Mouse (Mus musculus): Measurements from ENCODE around the gene Appl2. TPM values are rescaled to one million over a fixed set of nuclear protein-coding genes. Genes with fewer than 3 reads are reported as not detected.
A peak's percentile ranks its signal among the peaks of the same experiment; 100 is the strongest.

Appl2 gene
- polyA plus RNA-seq, 1 experiment from 2014 or later = 31.0 TPM

- 78% methylated on average over 10 of the region's 10 CpGs for WGBS
- H3K4me2 ChIP-seq (ENCODE audit: low read depth) = no peak overlapping the region
- H3K27ac ChIP-seq (ENCODE audit: low read depth, low read length) = no peak overlapping the region
- no peaks in the 10 kb centered on the region for H3K27me3 ChIP-seq (ENCODE audit: control insufficient read depth, insufficient read depth, low read length)
- no peak overlapping the region for H3K4me3 ChIP-seq (ENCODE audit: low read depth, low read length)
- H3K9ac ChIP-seq (ENCODE audit: low read length) = no peak overlapping the region
- H3K9me3 ChIP-seq (ENCODE audit: control insufficient read depth, low read length) = no peaks in the 10 kb centered on the region
- peaks cover 5% of the 10 kb centered on the region; the same call in 1 of the 2 replicates for H3K4me1 ChIP-seq (ENCODE audit: control insufficient read depth, insufficient read depth, low read length)
- H3K36me3 ChIP-seq (ENCODE audit: control insufficient read depth, insufficient read depth, low read length) = no peaks in the 10 kb centered on the region
- ATAC-seq (ENCODE audit: insufficient read depth, low FRiP score, low TSS enrichment) (no peak), DNase-seq (ENCODE audit: low spot score) (no peak)
Measured at GRCm38 (mm10) chr10:83639881-83640386, 8.6 kb downstream of the Appl2 start.

- ATAC-seq (ENCODE audit: insufficient read depth, low FRiP score, low TSS enrichment) (no peak), DNase-seq (ENCODE audit: low spot score) (no peak)
- no peak overlapping the region for H3K27ac ChIP-seq (ENCODE audit: low read depth, low read length)
- H3K4me3 ChIP-seq (ENCODE audit: low read depth, low read length) = no peak overlapping the region
- H3K27me3 ChIP-seq (ENCODE audit: control insufficient read depth, insufficient read depth, low read length) = no peaks in the 10 kb centered on the region
- H3K9ac ChIP-seq (ENCODE audit: low read length) = no peak overlapping the region
- 0 out of 2 replicates have a peak, but pooled peaks cover 2% of the 10 kb centered on the region for H3K4me1 ChIP-seq (ENCODE audit: control insufficient read depth, insufficient read depth, low read length)
- no peaks in the 10 kb centered on the region for H3K36me3 ChIP-seq (ENCODE audit: control insufficient read depth, insufficient read depth, low read length)
- H3K4me2 ChIP-seq (ENCODE audit: low read depth) = no peak overlapping the region
- WGBS = 56% methylated on average over 6 of the region's 6 CpGs
- H3K9me3 ChIP-seq (ENCODE audit: control insufficient read depth, low read length) = no peaks in the 10 kb centered on the region
Measured at GRCm38 (mm10) chr10:83637295-83637694, 11.2 kb downstream of the Appl2 start.

DNA sequence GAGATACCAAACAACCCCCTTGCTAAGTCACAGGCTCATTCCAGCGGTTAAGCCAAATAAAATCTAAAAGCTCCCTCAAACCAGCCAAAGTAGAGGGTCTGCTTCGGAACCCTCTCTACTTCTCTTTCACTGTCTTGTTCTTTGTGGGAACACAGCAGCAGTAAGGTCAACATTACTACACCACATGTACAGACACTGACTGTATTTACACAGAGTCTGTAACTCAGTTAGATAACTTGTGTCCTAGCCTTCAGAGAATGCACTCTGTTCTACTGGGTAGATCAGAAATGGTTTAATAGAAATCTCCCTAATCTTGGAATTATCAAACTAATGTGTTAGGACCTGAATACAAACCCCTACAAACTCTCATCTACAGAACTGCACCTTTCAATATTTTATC is 12.3 kb downstream of the Appl2 start:
- Histone ChIP-seq H3K36me3 (ENCODE audit: control insufficient read depth, insufficient read depth, low read length) (no peaks in the 10 kb centered on the region; the same call in 1 of the 2 replicates), H3K9me3 (ENCODE audit: control insufficient read depth, low read length) (no peaks in the 10 kb centered on the region), H3K27ac (ENCODE audit: low read depth, low read length) (no peak overlapping the region), H3K4me1 (ENCODE audit: control insufficient read depth, insufficient read depth, low read length) (0 out of 2 replicates have a peak, but pooled peaks cover 2% of the 10 kb centered on the region), H3K4me3 (ENCODE audit: low read depth, low read length) (no peak overlapping the region), H3K27me3 (ENCODE audit: control insufficient read depth, insufficient read depth, low read length) (no peaks in the 10 kb centered on the region), H3K4me2 (ENCODE audit: low read depth) (no peak overlapping the region), H3K9ac (ENCODE audit: low read length) (no peak overlapping the region)
- WGBS = 85% methylated on average over 2 of the region's 2 CpGs
- DNase-seq (ENCODE audit: low spot score) (no peak), ATAC-seq (ENCODE audit: insufficient read depth, low FRiP score, low TSS enrichment) (no peak)

DNA sequence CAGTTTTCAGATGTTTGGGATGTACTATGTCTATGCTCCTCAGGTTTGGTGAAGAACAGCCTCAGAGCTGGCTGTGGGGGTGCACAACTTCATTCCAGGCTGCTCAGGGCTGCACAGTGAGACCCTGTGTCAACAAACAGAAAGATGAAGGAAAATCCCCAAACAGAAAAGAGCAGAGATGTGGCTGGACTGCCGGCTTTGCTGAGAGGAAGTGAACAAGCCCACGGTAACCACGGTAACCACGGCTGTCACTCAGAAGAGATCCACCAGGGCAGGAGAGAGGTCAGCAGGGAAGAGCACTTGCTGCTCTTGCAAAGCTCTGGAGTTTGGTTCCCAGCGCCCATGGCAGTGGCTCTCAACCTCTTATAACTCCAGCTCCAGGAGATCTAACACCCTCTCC is 14.1 kb downstream of the Appl2 start:
- Histone ChIP-seq H3K4me2 (ENCODE audit: low read depth) (no peak overlapping the region), H3K27ac (ENCODE audit: low read depth, low read length) (no peak overlapping the region), H3K9ac (ENCODE audit: low read length) (no peak overlapping the region), H3K27me3 (ENCODE audit: control insufficient read depth, insufficient read depth, low read length) (no peaks in the 10 kb centered on the region), H3K9me3 (ENCODE audit: control insufficient read depth, low read length) (no peaks in the 10 kb centered on the region), H3K36me3 (ENCODE audit: control insufficient read depth, insufficient read depth, low read length) (no peaks in the 10 kb centered on the region; the same call in 1 of the 2 replicates), H3K4me1 (ENCODE audit: control insufficient read depth, insufficient read depth, low read length) (0 out of 2 replicates have a peak, but pooled peaks cover 2% of the 10 kb centered on the region), H3K4me3 (ENCODE audit: low read depth, low read length) (no peak overlapping the region)
- DNase-seq (ENCODE audit: low spot score) = peak; percentile 59
- WGBS = 44% methylated on average over 5 of the region's 5 CpGs
- no peak for ATAC-seq (ENCODE audit: insufficient read depth, low FRiP score, low TSS enrichment)

- Histone ChIP-seq H3K4me2 (ENCODE audit: low read depth) (no peak overlapping the region), H3K27me3 (ENCODE audit: control insufficient read depth, insufficient read depth, low read length) (no peaks in the 10 kb centered on the region), H3K9me3 (ENCODE audit: control insufficient read depth, low read length) (no peaks in the 10 kb centered on the region), H3K9ac (ENCODE audit: low read length) (no peak overlapping the region), H3K4me3 (ENCODE audit: low read depth, low read length) (no peak overlapping the region), H3K36me3 (ENCODE audit: control insufficient read depth, insufficient read depth, low read length) (no peaks in the 10 kb centered on the region; the same call in 1 of the 2 replicates), H3K27ac (ENCODE audit: low read depth, low read length) (no peak overlapping the region), H3K4me1 (ENCODE audit: control insufficient read depth, insufficient read depth, low read length) (0 out of 2 replicates have a peak, but pooled peaks cover 2% of the 10 kb centered on the region)
- DNase-seq (ENCODE audit: low spot score) = no peak
- ATAC-seq (ENCODE audit: insufficient read depth, low FRiP score, low TSS enrichment) = no peak
- WGBS = 82% methylated on average over 7 of the region's 7 CpGs
Measured at GRCm38 (mm10) chr10:83632806-83633374, 15.6 kb downstream of the Appl2 start.

GRCm38 (mm10) chr10:83631775-83632174 is 16.8 kb downstream of the Appl2 start:
- WGBS = 92% methylated on average over 10 of the region's 10 CpGs
- ATAC-seq (ENCODE audit: insufficient read depth, low FRiP score, low TSS enrichment) = no peak
- H3K4me1 ChIP-seq (ENCODE audit: control insufficient read depth, insufficient read depth, low read length) = 0 out of 2 replicates have a peak, but pooled peaks cover 2% of the 10 kb centered on the region
- H3K9me3 ChIP-seq (ENCODE audit: control insufficient read depth, low read length) = no peaks in the 10 kb centered on the region
- no peaks in the 10 kb centered on the region for H3K27me3 ChIP-seq (ENCODE audit: control insufficient read depth, insufficient read depth, low read length)
- no peak overlapping the region for H3K4me3 ChIP-seq (ENCODE audit: low read depth, low read length)
- DNase-seq (ENCODE audit: low spot score) = no peak
- H3K4me2 ChIP-seq (ENCODE audit: low read depth) = no peak overlapping the region
- no peak overlapping the region for H3K9ac ChIP-seq (ENCODE audit: low read length)
- no peaks in the 10 kb centered on the region; the same call in 1 of the 2 replicates for H3K36me3 ChIP-seq (ENCODE audit: control insufficient read depth, insufficient read depth, low read length)
- no peak overlapping the region for H3K27ac ChIP-seq (ENCODE audit: low read depth, low read length)

DNA sequence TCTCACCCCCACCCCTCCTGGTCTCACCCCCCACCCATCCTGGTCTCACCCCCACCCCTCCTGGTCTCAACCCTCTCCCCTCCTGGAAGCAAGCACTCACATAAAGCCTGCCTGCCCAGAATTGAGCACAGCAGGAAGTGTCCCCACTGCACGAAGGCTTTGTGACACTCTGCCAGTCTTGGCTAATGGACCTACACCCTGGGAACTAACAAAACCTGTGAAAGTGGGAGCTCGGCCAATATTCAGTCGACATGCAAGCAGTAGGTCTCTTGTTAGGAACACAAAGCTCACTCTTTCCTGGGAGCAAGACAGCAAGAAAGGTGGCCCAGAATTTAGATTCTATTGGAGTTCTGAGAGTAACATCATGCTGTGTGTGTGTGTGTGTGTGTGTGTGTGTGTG is 17.6 kb downstream of the Appl2 start:
- 75% methylated on average over 3 of the region's 3 CpGs for WGBS
- H3K4me1 ChIP-seq (ENCODE audit: control insufficient read depth, insufficient read depth, low read length) = 0 out of 2 replicates have a peak, but pooled peaks cover 2% of the 10 kb centered on the region
- no peak overlapping the region for H3K4me2 ChIP-seq (ENCODE audit: low read depth)
- no peaks in the 10 kb centered on the region for H3K9me3 ChIP-seq (ENCODE audit: control insufficient read depth, low read length)
- H3K4me3 ChIP-seq (ENCODE audit: low read depth, low read length) = no peak overlapping the region
- ATAC-seq (ENCODE audit: insufficient read depth, low FRiP score, low TSS enrichment) = no peak
- no peaks in the 10 kb centered on the region; the same call in 1 of the 2 replicates for H3K36me3 ChIP-seq (ENCODE audit: control insufficient read depth, insufficient read depth, low read length)
- no peak for DNase-seq (ENCODE audit: low spot score)
- H3K27ac ChIP-seq (ENCODE audit: low read depth, low read length) = no peak overlapping the region
- H3K9ac ChIP-seq (ENCODE audit: low read length) = no peak overlapping the region
- H3K27me3 ChIP-seq (ENCODE audit: control insufficient read depth, insufficient read depth, low read length) = no peaks in the 10 kb centered on the region

DNA sequence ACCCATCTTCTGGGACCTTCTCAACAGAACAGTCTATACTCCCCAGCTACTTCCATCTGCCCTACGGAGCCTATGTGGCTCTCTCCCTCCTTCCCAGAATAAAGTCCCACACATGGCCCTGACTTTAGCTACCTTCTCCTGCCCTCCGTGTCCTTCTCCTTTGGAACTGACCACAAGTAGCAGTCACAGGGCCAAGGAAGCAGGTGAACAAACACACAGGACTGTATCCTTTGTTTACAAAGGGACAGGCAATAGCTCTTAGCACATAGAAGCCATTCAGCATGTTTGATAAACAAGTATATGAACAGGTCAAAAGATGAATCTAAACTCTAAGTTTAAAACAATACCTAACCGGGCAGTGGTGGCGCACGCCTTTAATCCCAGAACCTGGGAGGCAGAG is 18.7 kb downstream of the Appl2 start:
- DNase-seq (ENCODE audit: low spot score) (no peak), ATAC-seq (ENCODE audit: insufficient read depth, low FRiP score, low TSS enrichment) (no peak)
- no peak overlapping the region for H3K4me3 ChIP-seq (ENCODE audit: low read depth, low read length)
- no peaks in the 10 kb centered on the region for H3K27me3 ChIP-seq (ENCODE audit: control insufficient read depth, insufficient read depth, low read length)
- no peak overlapping the region for H3K9ac ChIP-seq (ENCODE audit: low read length)
- no peaks in the 10 kb centered on the region; the same call in 1 of the 2 replicates for H3K36me3 ChIP-seq (ENCODE audit: control insufficient read depth, insufficient read depth, low read length)
- 92% methylated on average over 5 of the region's 5 CpGs for WGBS
- no peak overlapping the region for H3K27ac ChIP-seq (ENCODE audit: low read depth, low read length)
- no peaks in the 10 kb centered on the region for H3K4me1 ChIP-seq (ENCODE audit: control insufficient read depth, insufficient read depth, low read length)
- H3K9me3 ChIP-seq (ENCODE audit: control insufficient read depth, low read length) = no peaks in the 10 kb centered on the region
- H3K4me2 ChIP-seq (ENCODE audit: low read depth) = no peak overlapping the region

DNA sequence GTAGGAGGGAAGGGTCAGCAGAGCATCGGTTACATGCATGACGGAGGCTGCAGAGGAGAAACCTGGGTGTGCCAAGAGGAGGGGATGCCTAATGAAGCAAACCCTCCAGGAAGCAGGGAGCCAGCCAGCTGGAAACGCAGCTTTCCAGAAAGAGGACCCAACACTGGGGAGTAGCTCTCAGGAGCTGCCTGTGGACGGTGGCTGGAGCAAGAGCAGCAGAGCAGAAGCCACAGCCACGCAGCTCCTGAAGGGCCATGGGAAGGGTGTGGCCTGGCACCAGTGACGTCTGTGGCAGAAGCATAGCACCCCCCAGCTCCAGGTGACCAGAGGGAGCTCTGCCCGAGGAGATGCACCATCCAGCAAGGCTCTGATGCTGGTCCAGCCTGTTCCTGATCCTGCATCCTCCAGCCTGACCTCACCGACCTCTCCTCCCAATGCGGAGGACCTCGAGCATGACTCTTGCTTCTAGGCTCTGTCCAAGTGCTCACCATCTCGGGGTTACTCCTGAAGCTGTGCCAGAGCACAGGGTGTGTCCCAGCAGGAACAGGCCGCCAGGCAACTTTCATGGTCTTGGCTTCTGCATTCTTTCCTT is 19.3 kb downstream of the Appl2 start:
- DNase-seq (ENCODE audit: low spot score) (no peak), ATAC-seq (ENCODE audit: insufficient read depth, low FRiP score, low TSS enrichment) (no peak)
- Histone ChIP-seq H3K27me3 (ENCODE audit: control insufficient read depth, insufficient read depth, low read length) (no peaks in the 10 kb centered on the region), H3K9me3 (ENCODE audit: control insufficient read depth, low read length) (no peaks in the 10 kb centered on the region), H3K9ac (ENCODE audit: low read length) (no peak overlapping the region), H3K4me2 (ENCODE audit: low read depth) (no peak overlapping the region), H3K4me1 (ENCODE audit: control insufficient read depth, insufficient read depth, low read length) (no peaks in the 10 kb centered on the region), H3K4me3 (ENCODE audit: low read depth, low read length) (no peak overlapping the region), H3K27ac (ENCODE audit: low read depth, low read length) (no peak overlapping the region), H3K36me3 (ENCODE audit: control insufficient read depth, insufficient read depth, low read length) (no peaks in the 10 kb centered on the region; the same call in 1 of the 2 replicates)
- WGBS = 92% methylated on average over 12 of the region's 12 CpGs
